Mouse (Mus musculus): ENCODE measurements at regions not wholly inside any gene's neighbourhood (a gene's known extent, or its start where the extent isn't known, plus 50 kb on each side); places are given as distances from the start of the nearest gene placed in this dataset.

DNA sequence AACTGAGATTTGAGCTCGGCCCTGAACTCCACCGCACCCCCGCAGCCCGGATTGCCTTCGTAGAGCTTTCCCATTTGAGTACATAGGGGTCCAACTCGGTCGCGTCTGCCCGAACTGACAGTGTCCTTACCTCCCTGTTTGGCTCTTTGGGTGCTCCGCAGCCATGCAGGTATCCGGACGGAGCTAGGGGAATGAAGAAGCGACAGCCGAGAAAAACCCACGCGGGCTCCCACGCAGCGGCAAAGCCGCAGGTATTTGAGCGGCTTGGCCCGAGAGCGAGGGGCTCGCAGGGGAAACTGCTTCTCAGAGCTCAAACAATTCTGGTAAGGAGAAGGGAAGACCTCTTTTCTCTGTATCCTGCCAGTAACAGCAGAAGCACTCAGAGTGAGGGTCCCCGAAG, 82.5 kb downstream of the Kcnrg start:
- in situ Hi-C loops (cut with MboI; ENCODE audit: low pct_unique_long_range_greater_than_20kb in 1 of 2, low sequenced_read_pairs in 2 of 2, unreplicated experiment in 1 of 2), result no loop called here

- in situ Hi-C loops (cut with MboI; ENCODE audit: low pct_unique_long_range_greater_than_20kb in 1 of 2, low sequenced_read_pairs in 2 of 2, unreplicated experiment in 1 of 2), result no loop called here
Measured at GRCm38 (mm10) chr14:61691785-61692372, 84.6 kb downstream of the Kcnrg start.

- in situ Hi-C loops (cut with MboI; ENCODE audit: low pct_unique_long_range_greater_than_20kb in 1 of 2, low sequenced_read_pairs in 2 of 2, unreplicated experiment in 1 of 2), result no loop called here
Measured at GRCm38 (mm10) chr14:61694796-61695195, 87.5 kb downstream of the Kcnrg start.

DNA sequence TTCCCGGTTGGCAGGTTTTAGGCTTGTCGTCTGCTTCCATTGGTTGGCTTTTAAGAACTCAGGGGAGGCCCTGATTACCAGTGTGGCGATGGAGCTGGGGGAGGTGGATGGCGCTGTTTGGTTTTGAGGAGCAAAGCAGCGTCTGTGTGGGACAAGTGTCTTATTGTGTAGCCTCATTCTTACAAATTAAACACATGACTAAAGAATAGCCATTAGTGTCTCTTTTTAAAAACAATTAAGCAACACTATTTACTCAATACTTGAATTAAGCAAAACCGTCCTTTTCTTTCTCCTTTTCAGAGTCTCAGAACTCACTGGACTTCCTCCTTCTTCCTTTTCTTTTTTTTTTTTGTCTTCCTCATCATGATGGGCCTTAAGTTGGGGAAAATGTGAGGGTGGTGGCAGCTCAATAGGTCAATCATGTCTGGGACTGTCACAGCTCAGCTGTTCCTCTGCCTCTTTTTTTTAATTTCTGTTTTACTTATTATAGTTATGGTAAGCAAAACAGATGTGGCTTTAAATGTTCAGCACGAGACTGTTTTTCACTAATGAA, 89.1 kb downstream of the Kcnrg start:
- in situ Hi-C loops (cut with MboI; ENCODE audit: low pct_unique_long_range_greater_than_20kb in 1 of 2, low sequenced_read_pairs in 2 of 2, unreplicated experiment in 1 of 2), result no loop called here

- in situ Hi-C loops (cut with MboI; ENCODE audit: low pct_unique_long_range_greater_than_20kb in 1 of 2, low sequenced_read_pairs in 2 of 2, unreplicated experiment in 1 of 2), result no loop called here
Measured at GRCm38 (mm10) chr14:61696886-61697554, 89.8 kb downstream of the Kcnrg start.

DNA sequence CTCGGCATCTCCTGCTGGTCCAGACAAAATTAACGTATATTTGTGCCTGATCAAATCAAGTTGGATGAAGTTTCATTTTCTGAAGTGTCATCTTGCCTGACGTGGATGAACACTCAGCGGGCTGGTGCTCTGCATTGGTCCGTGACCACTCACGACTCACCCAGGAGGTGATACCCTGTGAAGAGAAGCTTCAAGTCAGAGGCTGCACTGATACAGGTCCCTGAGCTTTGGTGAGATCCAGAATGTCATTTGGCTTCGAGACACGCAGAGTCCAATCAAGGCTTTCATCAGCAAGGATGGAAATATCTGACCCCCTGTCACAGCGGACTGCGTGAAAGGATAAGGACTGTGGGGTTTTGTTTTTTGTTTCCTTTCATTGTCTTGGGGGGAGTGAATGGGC, 90.4 kb downstream of the Kcnrg start:
- in situ Hi-C loops (cut with MboI; ENCODE audit: low pct_unique_long_range_greater_than_20kb in 1 of 2, low sequenced_read_pairs in 2 of 2, unreplicated experiment in 1 of 2), result no loop called here

- in situ Hi-C loops (cut with MboI; ENCODE audit: low pct_unique_long_range_greater_than_20kb in 1 of 2, low sequenced_read_pairs in 2 of 2, unreplicated experiment in 1 of 2), result no loop called here
Measured at GRCm38 (mm10) chr14:61698358-61699055, 91.2 kb downstream of the Kcnrg start.

DNA sequence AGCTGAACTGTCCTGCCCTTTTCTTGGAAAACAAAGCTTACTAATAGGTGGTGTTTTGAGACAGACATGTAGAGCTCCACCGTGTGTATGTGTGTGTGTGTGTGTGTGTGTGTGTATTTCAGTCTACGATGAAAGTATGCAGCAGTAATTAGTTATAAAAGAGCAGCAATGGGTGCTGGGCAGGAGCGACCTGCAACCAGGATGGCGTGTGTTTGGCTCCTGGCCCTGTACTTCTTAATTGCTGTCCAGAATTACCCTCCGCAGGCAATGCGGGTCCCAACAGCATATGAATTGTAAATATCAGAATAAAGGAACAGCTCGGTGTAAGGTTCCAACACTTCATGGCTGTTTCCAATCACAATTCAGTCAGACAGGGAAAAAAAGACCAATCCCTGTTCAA, 92.4 kb downstream of the Kcnrg start:
- in situ Hi-C loops (cut with MboI; ENCODE audit: low pct_unique_long_range_greater_than_20kb in 1 of 2, low sequenced_read_pairs in 2 of 2, unreplicated experiment in 1 of 2), result no loop called here

DNA sequence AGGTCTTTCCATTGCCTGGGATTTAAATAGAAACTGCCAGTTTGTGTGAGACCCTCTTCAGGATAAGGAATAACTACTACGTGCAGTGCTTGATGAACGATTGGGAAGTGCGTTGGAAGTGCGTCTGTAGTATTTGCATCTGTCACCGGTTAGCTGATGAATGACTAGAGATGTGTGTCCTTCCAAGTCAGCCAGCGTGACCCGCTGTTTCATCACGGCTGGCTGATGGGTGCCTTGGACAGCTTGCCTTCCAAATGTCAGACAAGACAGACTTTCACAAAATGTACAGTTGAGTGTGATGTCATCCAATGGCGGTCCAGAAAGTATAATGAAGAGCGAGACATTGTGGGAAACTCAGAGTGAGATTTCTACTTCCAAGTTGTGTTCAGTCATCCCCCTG, 93.9 kb downstream of the Kcnrg start:
- in situ Hi-C loops (cut with MboI; ENCODE audit: low pct_unique_long_range_greater_than_20kb in 1 of 2, low sequenced_read_pairs in 2 of 2, unreplicated experiment in 1 of 2), result no loop called here

- in situ Hi-C loops (cut with MboI; ENCODE audit: low pct_unique_long_range_greater_than_20kb in 1 of 2, low sequenced_read_pairs in 2 of 2, unreplicated experiment in 1 of 2), result no loop called here
Measured at GRCm38 (mm10) chr14:61703916-61704315, 96.7 kb downstream of the Kcnrg start.

- in situ Hi-C loops (cut with MboI; ENCODE audit: low pct_unique_long_range_greater_than_20kb in 1 of 2, low sequenced_read_pairs in 2 of 2, unreplicated experiment in 1 of 2), result no loop called here
Measured at GRCm38 (mm10) chr14:61706984-61707383, 99.7 kb downstream of the Kcnrg start.

- in situ Hi-C loops (cut with MboI; ENCODE audit: low pct_unique_long_range_greater_than_20kb in 1 of 2, low sequenced_read_pairs in 2 of 2, unreplicated experiment in 1 of 2), result no loop called here
Measured at GRCm38 (mm10) chr14:61708331-61708730, 101.1 kb downstream of the Kcnrg start.

- in situ Hi-C loops (cut with MboI; ENCODE audit: low pct_unique_long_range_greater_than_20kb in 1 of 2, low sequenced_read_pairs in 2 of 2, unreplicated experiment in 1 of 2), result no loop called here
Measured at GRCm38 (mm10) chr14:61715746-61716145, 108.5 kb downstream of the Kcnrg start.

GRCm38 (mm10) chr14:61718392-61719124, 111.3 kb downstream of the Kcnrg start:
- in situ Hi-C loops (cut with MboI; ENCODE audit: low pct_unique_long_range_greater_than_20kb in 1 of 2, low sequenced_read_pairs in 2 of 2, unreplicated experiment in 1 of 2), result no loop called here

DNA sequence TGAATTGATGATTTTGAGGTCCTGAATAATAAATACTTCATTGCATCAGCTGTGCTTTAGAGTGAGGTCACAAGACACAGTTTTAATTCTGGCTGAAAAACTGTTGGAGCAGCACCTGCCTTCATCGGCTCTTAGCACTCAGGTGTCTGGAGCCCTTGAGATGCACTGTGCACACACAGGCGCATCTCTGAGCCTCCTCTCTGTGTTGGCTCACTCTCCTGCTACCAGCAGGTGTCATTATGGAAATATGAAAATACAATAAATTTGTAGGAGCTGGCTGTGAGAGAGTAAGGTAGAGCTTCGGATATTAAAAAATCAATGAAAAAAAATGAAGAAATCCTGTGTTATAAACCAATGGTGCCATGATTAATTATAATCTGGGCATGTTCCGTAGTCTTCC, 114.0 kb downstream of the Kcnrg start:
- in situ Hi-C loops (cut with MboI; ENCODE audit: low pct_unique_long_range_greater_than_20kb in 1 of 2, low sequenced_read_pairs in 2 of 2, unreplicated experiment in 1 of 2), result no loop called here

DNA sequence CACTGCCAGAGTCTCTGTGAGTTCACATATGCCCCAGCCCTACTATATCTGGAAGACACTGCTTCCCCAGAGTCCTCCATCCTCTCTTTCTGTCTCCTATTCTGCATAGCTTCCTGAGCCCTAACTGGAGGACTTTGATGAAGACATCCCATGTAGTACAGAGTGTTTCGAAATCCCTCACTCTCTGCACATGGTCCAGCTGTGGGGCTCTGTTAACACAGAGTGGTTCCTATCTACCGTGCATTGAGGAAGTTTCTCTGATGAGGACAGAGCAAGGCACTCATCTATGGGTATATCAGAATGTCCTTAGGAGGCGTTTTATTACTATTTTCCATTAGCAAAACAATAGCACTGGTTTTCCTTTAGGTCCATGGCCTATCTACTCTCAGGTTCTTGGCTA, 117.7 kb downstream of the Kcnrg start:
- in situ Hi-C loops (cut with MboI; ENCODE audit: low pct_unique_long_range_greater_than_20kb in 1 of 2, low sequenced_read_pairs in 2 of 2, unreplicated experiment in 1 of 2), result no loop called here

- in situ Hi-C loops (cut with MboI; ENCODE audit: low pct_unique_long_range_greater_than_20kb in 1 of 2, low sequenced_read_pairs in 2 of 2, unreplicated experiment in 1 of 2), result no loop called here
Measured at GRCm38 (mm10) chr14:61728562-61728961, 121.3 kb downstream of the Kcnrg start.

DNA sequence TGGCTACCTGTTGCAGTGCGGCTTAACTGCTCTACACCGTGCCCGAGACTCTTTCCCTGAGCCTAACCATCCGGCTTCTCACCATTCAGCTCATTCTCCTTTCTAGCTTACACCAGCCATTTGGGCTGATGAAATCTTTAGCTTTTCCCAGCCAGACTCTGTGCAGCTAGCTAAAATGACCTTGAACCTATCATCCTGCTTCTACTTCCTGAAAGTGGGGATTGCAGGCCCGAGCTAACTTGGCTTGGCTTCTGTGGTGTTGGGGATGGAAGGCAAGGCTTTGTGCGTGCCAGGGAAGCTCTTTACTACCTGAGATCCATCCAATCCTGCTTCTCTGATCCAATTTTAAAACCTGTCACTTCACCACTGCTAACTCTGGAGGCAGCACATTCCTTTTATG, 128.3 kb downstream of the Kcnrg start:
- in situ Hi-C loops (cut with MboI; ENCODE audit: low pct_unique_long_range_greater_than_20kb in 1 of 2, low sequenced_read_pairs in 2 of 2, unreplicated experiment in 1 of 2), result no loop called here
